In the genomic region with DNA sequence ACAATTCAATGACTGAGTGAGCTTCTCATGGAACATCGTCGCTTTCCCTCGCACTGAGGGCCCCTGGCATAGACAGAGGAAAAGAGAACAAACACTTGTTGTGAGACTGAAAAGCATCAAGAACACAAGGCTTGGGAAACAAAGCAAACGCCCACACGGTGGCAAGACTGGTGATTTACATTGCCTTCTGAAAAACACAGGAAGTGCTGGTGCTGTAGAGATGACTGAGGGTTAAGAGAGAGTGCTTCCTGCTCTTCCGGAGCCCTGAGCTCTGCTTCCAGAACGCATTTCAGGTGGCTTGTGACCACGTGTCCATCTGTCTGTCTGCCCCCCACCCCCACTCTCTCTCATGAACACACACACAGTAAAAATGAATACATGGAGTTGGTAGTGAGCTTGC, we compare ENCODE assay signal across 10 mouse cellular contexts.
A peak's percentile ranks its signal among the peaks of the same experiment; 100 is the strongest.
DNase-seq lines count a peak whose midpoint lies in the region; ATAC-seq lines count a peak whose summit lies in the region.
"Had no signal": no experiment of that assay in that cellular context is flagged by ENCODE, and none has a peak within 500 bp of the region (broad histone marks: within the 10 kb centered on the region; RNA-seq: fewer than 3 reads in every experiment).

No protein-coding gene starts in this region.

- DNase-seq in forebrain, embryonic 11.5 days (ENCODE audit: low spot score), result no peak
- peak; percentile 2 for DNase-seq in 3T3-L1 (ENCODE audit: low read depth, low spot score)
- DNase-seq in lung, postnatal 25 days (ENCODE audit: low spot score), result peak; percentile 16
- no peak for DNase-seq in urinary bladder, postnatal 10 days (ENCODE audit: low spot score)
- DNase-seq in natural killer cell, adult 2 months (ENCODE audit: low spot score in 2 of 2), result no peak
- no peak for DNase-seq in layer of hippocampus, adult 9-10 months (ENCODE audit: low spot score)

- WGBS in forebrain, embryonic 11.5 days, result 49% methylated on average over 8 of the region's 8 CpGs
- 41% methylated on average over 8 of the region's 8 CpGs for WGBS in forebrain, embryonic 12.5 days

- no peak overlapping the region for H3K4me3 ChIP-seq in forebrain, embryonic 11.5 days (ENCODE audit: low read depth, low read length)
- H3K4me3 ChIP-seq in forebrain, embryonic 12.5 days (replicated peaks), result no peak overlapping the region
- H3K4me3 ChIP-seq: embryonic facial prominence, embryonic 13.5 days; layer of hippocampus, adult 2 months had no signal

- H3K9ac ChIP-seq in forebrain, embryonic 11.5 days (ENCODE audit: low read length), result no peak overlapping the region
- no peak overlapping the region for H3K9ac ChIP-seq in forebrain, embryonic 12.5 days
- H3K9ac ChIP-seq: embryonic facial prominence, embryonic 13.5 days had no signal

- no peaks in the 10 kb centered on the region for H3K9me3 ChIP-seq in forebrain, embryonic 11.5 days (ENCODE audit: control insufficient read depth, low read length)
- H3K9me3 ChIP-seq in forebrain, embryonic 12.5 days, result no peaks in the 10 kb centered on the region
- H3K9me3 ChIP-seq: embryonic facial prominence, embryonic 13.5 days had no signal

- H3K4me2 ChIP-seq in forebrain, embryonic 11.5 days (ENCODE audit: low read depth, low read length, severe bottlenecking), result no peak overlapping the region
- no peak overlapping the region for H3K4me2 ChIP-seq in forebrain, embryonic 12.5 days
- H3K4me2 ChIP-seq: embryonic facial prominence, embryonic 13.5 days had no signal

- H3K27me3 ChIP-seq in forebrain, embryonic 11.5 days (ENCODE audit: control insufficient read depth, insufficient read depth, low read length), result no peaks in the 10 kb centered on the region
- no peaks in the 10 kb centered on the region for H3K27me3 ChIP-seq in forebrain, embryonic 12.5 days
- H3K27me3 ChIP-seq: embryonic facial prominence, embryonic 13.5 days had no signal

- no peaks in the 10 kb centered on the region for H3K36me3 ChIP-seq in forebrain, embryonic 11.5 days (ENCODE audit: control insufficient read depth, insufficient read depth, low read length)
- H3K36me3 ChIP-seq in forebrain, embryonic 12.5 days (replicated peaks), result peaks cover 5% of the 10 kb centered on the region; the same call in 1 of the 2 replicates

- H3K4me1 ChIP-seq in forebrain, embryonic 11.5 days (replicated peaks; ENCODE audit: control insufficient read depth, insufficient read depth, low read length), result peaks cover 3% of the 10 kb centered on the region; the same call in 1 of the 2 replicates
- H3K4me1 ChIP-seq in forebrain, embryonic 12.5 days, result peaks cover 17% of the 10 kb centered on the region

- ATAC-seq in forebrain, embryonic 11.5 days (replicated peaks; ENCODE audit: low FRiP score), result no peak
- ATAC-seq in forebrain, embryonic 12.5 days (ENCODE audit: low FRiP score), result no peak
- ATAC-seq in hematopoietic stem cell, adult 5-6 weeks (replicated peaks in 1 of 2; ENCODE audit: insufficient read depth in 1 of 2, low FRiP score in 2 of 2, low TSS enrichment in 1 of 2, low read depth in 1 of 2, poor library complexity in 2 of 2, severe bottlenecking in 2 of 2), result peak; percentile 90 to 94

- H3K27ac ChIP-seq in forebrain, embryonic 11.5 days (ENCODE audit: low read depth, low read length), result 0 out of 2 replicates have a peak overlapping the region, but pooled peaks have one; percentile 12
- H3K27ac ChIP-seq in forebrain, embryonic 12.5 days, result no peak overlapping the region
- H3K27ac ChIP-seq: embryonic facial prominence, embryonic 13.5 days; layer of hippocampus, adult 2 months had no signal

Comparison
In these comparisons a context has a peak if more than half of its experiments do, and no peak if none do; other contexts are left out.
1. ATAC-seq: peak in hematopoietic stem cell, adult 5-6 weeks (2 of 2); none in forebrain, embryonic 11.5 days (single experiment) and forebrain, embryonic 12.5 days (single experiment).
2. DNase-seq: peak in 3T3-L1 (single experiment) and lung, postnatal 25 days (single experiment); none in forebrain, embryonic 11.5 days (single experiment), urinary bladder, postnatal 10 days (single experiment), natural killer cell, adult 2 months (0 of 2) and layer of hippocampus, adult 9-10 months (single experiment).